Mouse (Mus musculus): ENCODE data around the gene Ino80. TPM values are rescaled to one million over a fixed set of nuclear protein-coding genes. Genes with fewer than 3 reads are reported as not detected.

Ino80 gene
- total RNA-seq, 2 experiments from 2014 or later, result 18.0 TPM

DNA sequence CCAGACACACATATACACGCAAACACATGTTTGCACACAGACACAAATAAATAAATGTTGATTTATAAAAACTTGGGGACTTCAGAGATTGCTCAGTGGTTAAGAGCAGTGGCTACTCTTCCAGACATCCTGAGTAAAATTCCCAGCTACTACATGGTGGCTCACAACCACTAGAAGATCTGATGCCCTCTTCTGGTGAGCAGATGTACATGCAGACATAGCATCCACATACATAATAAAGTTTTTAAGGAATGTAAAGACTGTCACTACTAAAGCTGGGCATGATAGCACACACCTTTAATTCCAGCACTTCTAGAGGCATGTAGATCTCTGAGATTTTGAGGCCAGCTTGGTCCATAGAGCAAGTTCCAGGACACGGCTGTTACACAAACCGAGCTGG is 16.5 kb downstream of the Ino80 start:
- no peak for DNase-seq (ENCODE audit: low spot score in 2 of 2)

DNA sequence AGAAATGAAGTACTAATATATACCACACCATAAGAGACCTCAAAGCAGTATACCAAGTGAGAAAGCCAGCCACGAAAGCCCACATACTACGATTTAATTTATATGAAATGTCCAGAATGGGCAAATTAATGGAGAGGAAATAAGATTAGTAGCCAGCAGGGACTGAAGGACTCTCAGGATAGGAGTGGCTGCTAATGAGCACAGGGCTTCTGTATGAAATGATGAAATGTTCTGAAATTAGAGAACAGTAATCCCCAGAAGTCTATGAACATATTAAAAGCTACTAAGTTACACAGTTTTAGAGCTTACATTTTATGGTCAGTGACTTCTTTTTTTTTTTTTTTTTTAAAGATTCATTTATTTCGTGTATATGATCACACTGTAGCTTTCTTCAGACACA is 22.9 kb downstream of the Ino80 start:
- no peak for DNase-seq (ENCODE audit: low spot score in 2 of 2)

DNA sequence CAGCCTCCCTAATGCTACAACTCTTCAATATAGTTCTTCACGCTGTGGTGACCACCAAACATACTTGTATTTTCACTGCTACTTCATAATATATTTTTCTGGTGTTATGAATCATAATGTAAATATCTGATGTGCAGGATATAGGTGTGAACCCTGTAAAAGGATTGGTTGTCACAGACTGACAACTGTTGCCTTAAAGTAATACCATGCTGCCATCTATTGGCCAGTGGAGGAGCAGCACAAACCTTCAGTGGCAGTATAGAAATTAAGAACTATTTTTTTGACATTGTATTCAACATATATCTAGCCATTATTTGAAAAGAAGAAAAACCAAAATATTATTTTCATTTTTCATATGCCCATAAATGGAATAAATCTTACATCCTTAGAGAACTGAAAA is 40.5 kb downstream of the Ino80 start:
- peak in 1 of 2 experiments; percentile 22 for DNase-seq (ENCODE audit: low spot score in 2 of 2)

DNA sequence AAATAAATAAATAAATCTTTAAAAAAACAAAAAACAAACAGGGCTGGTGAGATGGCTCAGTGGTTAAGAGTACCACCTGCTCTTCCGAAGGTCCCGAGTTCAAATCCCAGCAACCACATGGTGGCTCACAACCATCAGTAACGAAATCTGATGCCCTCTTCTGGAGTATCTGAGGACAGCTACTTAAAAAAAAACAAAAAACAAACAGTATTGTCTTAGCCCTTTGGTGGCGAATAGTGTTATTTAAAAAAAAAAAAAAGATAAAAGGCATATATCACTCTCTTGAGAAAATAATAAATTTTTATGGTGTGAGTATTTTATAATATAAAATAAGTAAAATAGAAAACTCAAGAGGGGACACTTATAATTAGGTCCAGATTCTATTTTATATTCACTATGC is 41.0 kb downstream of the Ino80 start:
- no peak for DNase-seq (ENCODE audit: low spot score in 2 of 2)

DNA sequence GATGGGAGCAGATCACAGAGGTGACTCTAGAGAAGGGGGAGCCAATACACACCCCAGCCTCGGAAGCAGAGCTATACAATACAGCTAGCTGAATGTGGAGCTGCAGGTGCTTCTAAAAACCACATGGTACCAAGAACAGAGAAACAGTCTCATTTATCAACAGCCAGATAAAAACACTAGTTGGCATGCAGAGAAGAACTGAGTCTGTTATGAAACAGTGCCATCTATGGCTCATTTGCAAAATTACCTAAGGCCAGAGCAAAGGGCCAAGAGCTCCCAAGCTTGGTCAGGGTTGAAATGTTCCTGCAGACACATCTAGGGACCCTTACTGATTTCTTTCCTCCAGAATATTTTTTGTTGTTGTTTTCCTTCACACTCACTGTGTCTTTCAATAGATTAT is 63.7 kb downstream of the Ino80 start:
- DNase-seq (ENCODE audit: low spot score in 2 of 2), result no peak

DNA sequence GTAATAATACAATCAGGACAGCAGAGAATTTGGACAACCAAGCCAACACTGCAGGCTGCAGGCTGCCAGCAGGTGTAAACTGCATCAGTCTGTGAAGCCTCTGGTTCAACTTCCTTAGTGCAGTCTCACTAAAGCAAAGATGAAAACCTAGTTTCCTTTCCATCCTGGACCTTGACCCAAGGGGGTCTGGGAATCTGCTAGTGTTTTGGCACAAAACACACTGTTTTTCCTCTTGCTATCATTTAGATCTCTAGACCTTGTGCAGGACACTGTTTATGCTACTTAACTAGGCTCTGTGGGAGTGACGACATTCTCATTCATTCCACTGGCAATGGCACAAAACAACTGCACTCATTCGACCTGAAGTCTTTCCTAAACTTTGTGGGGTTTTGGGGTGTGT is 65.8 kb downstream of the Ino80 start:
- DNase-seq (ENCODE audit: low spot score in 2 of 2), result no peak

DNA sequence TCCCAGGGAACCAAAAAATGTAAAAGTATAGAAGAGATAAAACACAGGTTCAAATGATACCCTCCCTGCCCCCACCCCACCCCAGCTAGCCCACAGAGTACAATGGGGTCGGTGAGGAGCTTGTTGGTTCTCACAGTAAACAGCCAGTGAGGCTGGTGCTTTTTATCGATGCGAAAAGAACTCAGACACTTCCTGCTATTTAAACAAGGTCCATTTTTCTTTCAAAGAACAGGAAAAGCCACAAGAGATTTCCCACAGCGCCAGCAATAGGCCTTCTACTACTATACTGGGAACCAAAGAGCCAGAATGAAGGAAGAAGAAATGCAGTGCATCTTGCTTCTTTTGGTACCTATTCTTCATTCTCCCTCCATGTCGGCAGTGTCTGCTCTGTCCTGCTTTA is 66.5 kb downstream of the Ino80 start:
- DNase-seq (ENCODE audit: low spot score in 2 of 2), result no peak

DNA sequence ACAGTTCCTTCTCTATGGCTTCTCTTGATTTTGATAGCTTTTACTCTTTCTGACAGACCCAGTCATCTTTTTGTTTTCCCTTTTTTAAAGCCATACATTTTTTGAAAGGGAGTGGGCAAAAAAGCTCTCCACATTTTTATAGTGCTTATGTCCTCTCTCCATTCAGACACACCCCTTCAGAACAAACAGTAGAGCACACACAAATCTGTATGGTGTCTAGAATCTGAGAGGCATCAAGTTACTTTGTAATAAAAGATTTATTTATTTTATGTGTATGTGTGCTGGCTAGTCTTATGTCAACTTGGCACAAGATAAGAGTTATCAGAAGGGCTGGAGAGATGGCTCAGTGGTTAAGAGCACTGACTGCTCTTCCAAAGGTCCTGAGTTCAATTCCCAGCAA is 68.8 kb downstream of the Ino80 start:
- DNase-seq (ENCODE audit: low spot score in 2 of 2), result no peak

DNA sequence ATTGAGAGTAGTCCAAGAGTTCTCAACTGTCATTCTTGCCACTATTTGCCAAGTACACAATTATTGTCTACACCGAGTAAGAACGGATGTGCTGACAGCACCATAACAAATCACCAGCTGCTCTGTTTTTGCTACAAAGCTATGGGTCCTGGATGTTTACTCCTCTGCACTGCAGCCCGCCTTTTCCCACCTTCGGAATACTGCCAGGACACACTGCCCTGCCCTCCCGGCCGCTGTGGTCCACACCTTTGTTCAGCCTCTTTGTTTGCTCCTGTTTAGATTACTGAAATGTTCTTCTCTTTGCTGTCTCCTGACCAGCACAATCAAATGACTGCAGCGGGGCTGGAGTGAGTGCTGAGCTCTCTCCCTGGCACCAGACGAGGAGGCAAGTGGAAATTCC is 69.2 kb downstream of the Ino80 start:
- peak in 1 of 2 experiments; percentile 12 for DNase-seq (ENCODE audit: low spot score in 2 of 2)

DNA sequence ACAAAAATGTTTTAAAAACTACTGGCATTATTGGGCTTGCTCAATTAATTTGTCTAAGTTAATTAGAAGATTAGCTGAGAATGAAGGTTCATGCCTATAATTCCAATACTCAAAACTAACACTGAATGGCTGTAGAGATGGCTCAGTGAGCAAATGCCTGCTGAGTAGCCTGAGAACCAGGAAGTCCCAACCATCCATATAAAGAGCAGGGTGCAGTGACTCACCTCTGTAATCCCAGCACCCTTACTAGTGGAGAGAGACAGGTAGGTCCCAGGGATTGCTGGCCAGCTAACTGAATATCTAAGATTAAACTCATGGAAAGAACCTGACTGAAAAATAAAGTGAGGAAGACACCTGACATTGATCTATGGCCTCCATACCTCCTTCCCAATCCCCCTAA is 78.2 kb downstream of the Ino80 start:
- DNase-seq (ENCODE audit: low spot score in 2 of 2), result no peak

DNA sequence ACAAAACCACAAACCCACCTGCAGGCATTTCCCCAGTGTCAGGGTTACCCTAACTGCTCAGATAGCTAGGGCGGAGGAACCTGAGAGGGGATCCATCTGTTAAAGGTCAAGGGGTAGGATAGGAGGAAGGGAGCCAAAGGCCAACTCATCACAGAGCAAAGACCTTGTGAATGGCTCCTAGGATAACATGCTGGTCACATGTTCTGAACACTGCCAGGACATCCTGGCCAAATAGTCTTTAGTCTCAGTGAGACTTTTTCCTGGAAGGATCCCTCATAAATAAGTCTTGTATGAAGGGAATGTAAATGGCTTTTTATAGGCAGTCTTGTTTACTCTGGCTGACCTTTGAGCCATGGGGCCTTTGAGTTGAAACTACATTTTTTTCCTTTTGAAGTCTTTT is 78.8 kb downstream of the Ino80 start:
- no peak for DNase-seq (ENCODE audit: low spot score in 2 of 2)

DNA sequence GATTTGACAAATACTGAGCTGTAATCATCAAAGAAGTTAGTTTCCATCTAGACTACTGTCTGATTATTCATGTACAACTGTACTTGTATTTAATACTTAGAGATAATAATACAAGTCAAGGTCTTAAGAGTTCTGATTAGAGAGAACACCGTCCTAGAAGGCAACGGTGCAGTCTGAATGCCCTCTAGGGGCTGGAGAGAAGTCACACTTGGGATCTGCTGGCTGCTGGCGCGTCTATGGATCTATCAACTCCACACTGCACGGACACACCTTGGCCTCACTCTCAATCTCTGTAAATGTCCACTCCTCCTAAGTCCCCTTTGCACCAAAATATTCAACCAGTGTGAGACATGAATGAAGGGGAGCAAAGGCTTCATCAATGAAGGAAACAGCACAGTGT is 79.2 kb downstream of the Ino80 start:
- no peak for DNase-seq (ENCODE audit: low spot score in 2 of 2)

DNA sequence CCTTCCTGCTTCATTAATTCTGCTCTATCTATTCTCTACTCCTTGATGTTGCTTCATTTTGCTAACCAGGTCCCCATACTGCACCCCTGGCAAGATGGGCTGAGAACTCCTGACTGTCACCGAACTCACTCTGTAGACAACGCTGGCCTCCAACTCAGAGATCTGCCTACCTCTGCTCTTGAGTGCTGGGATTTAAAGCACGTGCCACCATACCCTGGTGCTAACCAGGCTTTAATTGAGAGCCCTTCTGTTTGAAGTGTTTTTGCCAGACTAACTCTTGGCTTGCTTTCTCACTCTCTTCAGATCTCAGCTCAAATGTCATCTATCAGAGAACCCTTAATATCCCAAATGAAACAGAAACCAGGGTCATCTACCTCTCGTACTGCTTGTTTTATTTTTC is 87.5 kb downstream of the Ino80 start:
- DNase-seq (ENCODE audit: low spot score in 2 of 2), result no peak

DNA sequence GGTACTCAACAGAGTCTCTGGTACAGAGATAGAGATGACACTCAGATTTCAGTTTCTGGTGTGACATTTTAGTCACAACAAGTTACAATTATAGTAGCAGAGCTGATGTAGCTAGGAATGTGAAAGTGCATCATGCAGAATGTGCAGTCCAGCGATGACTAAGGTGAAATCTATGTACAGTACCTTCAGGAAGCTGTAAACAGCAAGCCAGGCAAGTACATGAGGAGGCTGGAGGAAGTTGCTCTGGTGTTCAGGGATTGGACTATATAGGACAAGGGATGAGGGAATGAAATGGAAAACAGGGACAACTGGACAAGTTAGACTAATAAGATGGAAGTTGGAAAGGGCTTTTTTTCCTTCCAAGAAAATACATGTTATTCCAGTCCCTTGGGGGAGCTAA is 89.2 kb downstream of the Ino80 start:
- DNase-seq (ENCODE audit: low spot score in 2 of 2), result no peak

DNA sequence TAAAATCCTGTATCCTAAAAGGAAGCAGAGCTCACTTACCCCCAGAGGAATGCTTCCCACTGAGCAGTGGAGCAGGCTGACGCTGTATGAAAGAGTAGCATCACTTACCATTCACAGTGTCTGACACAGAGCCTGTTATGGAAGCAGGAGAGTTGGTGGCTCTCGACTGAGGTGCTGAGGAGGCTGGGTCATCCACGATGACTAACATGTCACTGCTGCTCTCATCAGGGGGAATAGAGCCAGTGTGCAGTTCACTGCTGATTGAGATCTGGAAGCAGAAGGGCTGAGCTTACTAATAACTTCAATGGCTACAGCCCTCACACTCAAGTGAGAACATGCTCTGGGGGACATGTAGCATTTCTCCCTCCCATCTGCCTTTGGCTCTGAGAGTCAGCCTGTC is 98.0 kb downstream of the Ino80 start:
- no peak for DNase-seq (ENCODE audit: low spot score in 2 of 2)

DNA sequence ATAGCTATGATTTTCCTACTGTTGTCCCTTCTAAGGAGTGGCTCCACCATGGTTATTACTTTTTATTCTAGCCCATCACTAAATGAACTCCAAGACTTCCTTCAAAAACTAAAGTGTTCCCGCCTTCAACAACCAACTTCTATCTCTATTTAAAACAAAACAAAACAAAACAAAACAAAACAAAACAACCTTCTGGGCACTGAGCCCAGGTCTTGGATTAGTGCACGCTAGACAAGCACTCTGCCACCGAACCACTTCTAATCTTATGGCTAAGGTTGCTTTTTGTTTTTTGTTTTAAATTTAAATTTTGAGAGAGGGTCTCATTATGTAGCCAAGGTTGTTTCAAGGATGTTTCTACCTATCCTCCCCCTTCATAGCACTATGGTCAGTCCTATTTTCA is 99.7 kb downstream of the Ino80 start:
- no peak for DNase-seq (ENCODE audit: low spot score in 2 of 2)

DNA sequence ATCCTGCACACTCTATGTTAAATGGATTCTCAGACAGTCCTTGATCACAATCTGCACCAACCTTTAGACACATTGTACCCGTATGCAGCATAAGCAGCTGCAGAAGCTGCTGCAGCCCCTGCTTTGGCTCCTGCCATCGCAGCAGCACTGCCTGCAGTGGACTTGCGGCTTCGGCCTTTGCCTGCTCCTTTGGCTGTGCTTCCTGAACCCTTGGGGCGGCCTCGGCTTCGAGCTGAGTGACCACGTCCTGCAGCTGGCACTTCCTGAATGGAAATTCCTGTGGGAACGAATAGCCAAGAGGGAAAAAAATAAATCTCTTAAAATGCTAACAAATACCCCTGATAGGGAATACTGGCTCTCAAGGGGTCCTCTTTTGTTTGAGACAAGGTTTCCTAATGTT is 100.2 kb downstream of the Ino80 start:
- DNase-seq (ENCODE audit: low spot score in 2 of 2), result no peak

DNA sequence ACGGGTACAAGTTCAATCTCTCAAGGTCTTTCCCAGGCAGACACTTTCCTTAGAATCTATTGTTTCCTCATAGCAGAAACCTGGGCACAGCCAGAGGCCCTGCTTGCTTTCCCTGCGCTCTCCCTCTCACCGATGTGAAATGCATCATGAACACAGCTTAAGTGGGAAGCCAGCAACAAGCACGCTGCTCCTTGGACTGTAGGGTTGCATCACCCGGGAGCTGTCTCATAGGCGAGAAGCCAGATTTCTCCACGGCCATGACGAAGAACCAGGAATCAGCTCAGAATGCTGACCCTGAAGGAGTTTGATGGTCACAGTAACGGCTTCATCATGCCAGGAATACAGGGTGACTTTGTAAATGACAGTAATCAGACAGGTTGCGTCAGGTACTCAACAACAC is 107.4 kb downstream of the Ino80 start:
- DNase-seq (ENCODE audit: low spot score in 2 of 2), result no peak

DNA sequence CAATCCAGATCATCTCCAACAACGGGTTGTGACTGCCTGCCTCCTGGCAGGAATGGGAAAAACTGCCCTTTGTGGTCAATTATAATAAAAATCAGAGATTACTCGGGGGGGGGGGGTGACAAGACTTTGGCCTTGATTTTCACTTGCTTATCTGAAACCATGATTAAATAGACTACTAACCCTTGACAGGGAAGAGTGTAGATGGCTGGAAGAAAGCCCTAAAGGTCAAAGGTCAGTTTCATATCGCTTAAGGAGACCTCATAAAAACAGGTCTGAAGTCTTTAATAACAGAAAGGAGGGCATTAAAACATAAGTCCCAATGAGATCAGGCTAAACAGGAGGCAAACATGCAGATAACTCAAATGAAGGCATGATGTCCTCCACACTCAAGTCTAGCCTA is 110.1 kb downstream of the Ino80 start:
- DNase-seq (ENCODE audit: low spot score in 2 of 2), result no peak

DNA sequence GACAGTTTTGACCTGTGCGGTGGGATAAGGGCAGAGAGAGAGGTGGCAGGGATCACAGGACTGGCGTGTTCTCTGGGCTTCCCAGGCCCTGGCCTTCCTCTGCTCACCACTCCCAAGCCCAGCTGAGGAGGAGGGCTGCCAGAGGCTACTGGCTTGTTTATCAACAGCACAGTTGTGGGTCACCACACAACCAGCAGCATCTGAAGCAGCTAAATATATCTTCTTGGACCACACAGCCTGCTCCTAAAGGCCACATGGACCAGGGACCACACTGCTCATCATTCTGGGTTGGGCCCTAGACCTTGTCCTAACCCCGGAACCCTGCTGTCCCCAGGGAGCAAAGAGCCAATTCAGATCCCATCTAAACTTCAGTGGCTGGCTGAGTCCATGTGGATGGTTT is 112.5 kb downstream of the Ino80 start:
- no peak for DNase-seq (ENCODE audit: low spot score in 2 of 2)

DNA sequence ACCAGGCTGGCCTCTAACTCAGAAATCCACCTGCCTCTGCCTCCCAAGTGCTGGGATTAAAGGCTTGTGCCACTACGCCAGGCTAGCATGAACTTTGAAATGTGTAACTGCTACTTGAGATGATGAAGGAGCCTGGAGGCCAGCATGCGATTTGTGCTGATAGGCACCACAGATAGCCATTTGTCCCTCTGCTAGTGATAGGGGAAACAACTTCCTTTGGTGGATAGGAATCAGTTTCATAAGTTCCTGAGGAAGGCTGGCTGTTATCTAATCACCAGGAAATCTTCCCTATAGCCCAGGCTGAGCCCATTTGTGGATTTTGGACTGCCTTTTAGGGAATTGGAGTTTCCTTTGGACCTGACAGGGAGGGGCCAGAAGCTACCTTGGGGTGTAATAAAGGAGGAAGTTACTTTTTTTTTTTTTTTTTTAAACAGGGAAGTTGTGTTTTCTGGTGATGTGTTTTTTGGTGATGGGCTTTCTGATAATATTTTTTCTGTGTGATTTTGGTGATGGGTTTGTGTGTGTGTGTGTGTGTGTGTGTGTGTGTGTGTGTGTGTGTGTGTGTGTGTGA is 117.7 kb downstream of the Ino80 start:
- DNase-seq (ENCODE audit: low spot score in 2 of 2), result no peak

DNA sequence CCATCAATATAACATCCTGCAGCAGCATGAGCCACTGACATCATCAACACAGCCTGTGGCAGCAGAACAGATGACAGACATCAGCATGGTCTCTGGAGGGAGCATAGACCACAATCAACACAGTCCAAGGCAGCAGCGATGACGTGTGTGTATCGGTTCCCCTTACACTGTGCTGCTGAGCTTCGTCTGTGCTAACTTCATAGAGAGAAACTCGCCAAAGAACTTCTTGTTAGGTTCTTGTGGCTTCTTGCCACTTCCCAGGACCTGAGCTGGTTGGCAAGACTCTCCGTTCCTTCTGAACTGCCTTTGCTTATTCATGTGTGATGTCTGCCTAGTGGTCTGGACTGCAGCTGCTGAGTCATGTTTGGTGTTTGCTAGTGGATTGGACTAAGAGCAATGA is 119.2 kb downstream of the Ino80 start:
- DNase-seq (ENCODE audit: low spot score in 2 of 2), result no peak

DNA sequence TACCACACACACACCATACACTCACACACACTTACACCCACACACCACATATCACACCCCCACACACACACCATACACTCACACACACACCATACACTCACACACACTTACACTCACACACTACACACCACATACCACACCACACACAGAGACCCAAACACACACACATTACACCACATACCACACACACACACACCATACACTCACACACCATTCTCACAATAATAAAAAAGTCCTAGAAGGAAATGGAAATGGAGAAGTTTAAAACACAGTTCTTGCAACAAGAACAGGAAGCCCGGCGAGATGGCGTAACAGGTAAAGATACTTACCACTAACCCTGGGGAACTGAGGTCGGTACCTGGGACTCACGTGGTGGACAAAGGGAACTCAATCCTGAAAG is 120.7 kb downstream of the Ino80 start:
- DNase-seq (ENCODE audit: low spot score in 2 of 2), result no peak

DNA sequence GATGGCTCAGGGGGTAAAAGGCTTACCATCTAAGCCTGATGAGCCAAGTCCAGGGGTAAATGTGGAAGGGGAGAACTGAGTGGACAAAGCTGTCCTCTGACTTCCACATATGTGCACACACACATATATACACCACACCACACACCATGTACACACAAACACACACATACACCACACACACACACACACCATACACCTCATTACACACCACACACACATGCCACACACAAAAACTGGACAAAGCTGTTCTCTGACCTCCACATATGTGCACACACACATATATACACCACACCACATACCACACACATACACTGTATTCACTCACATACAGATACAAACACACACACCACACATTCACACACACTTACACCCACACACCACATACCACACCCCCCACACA is 121.2 kb downstream of the Ino80 start:
- no peak for DNase-seq (ENCODE audit: low spot score in 2 of 2)
